Mouse (Mus musculus): ENCODE data around the gene Dner. TPM values are rescaled to one million over a fixed set of nuclear protein-coding genes. Genes with fewer than 3 reads are reported as not detected.

The Dner gene
- polyA plus RNA-seq, 1 experiment from 2014 or later = 0.36 TPM

GRCm38 (mm10) chr1:84700254-84700653 is 4.2 kb upstream of the Dner start:
- WGBS (ENCODE audit: insufficient replicate concordance) = 87% methylated on average over 6 of the region's 6 CpGs

GRCm38 (mm10) chr1:84697136-84697535 is 1.1 kb upstream of the Dner start:
- 4% methylated on average over 2 of the region's 2 CpGs for WGBS (ENCODE audit: insufficient replicate concordance)
- ATAC-seq (ENCODE audit: low read depth) (no peak), DNase-seq (no peak)
- H3K4me1 ChIP-seq (replicated peaks) = peaks cover 6% of the 10 kb centered on the region
- H3K36me3 ChIP-seq = no peaks in the 10 kb centered on the region
- no peak overlapping the region for H3K4me3 ChIP-seq (replicated peaks)
- H3K9me3 ChIP-seq (replicated peaks) = no peaks in the 10 kb centered on the region
- H3K9ac ChIP-seq = no peak overlapping the region
- H3K27me3 ChIP-seq = peaks cover 36% of the 10 kb centered on the region
- no peak overlapping the region for H3K4me2 ChIP-seq
- no peak overlapping the region for H3K27ac ChIP-seq

More at GRCm38 (mm10) chr1:84700254-84700653, 4.2 kb upstream of the Dner start:
- Histone ChIP-seq H3K9me3 (replicated peaks) (no peaks in the 10 kb centered on the region), H3K27ac (no peak overlapping the region), H3K4me1 (replicated peaks) (peaks cover 6% of the 10 kb centered on the region), H3K9ac (no peak overlapping the region), H3K4me3 (replicated peaks) (no peak overlapping the region), H3K36me3 (no peaks in the 10 kb centered on the region), H3K4me2 (no peak overlapping the region), H3K27me3 (peaks cover 17% of the 10 kb centered on the region)
- DNase-seq (no peak), ATAC-seq (ENCODE audit: low read depth) (no peak)

- no peak for DNase-seq
- no peaks in the 10 kb centered on the region for H3K36me3 ChIP-seq
- no peak for ATAC-seq (ENCODE audit: low read depth)
- WGBS (ENCODE audit: insufficient replicate concordance) = 12% methylated on average over 26 of the region's 26 CpGs
- H3K9ac ChIP-seq = no peak overlapping the region
- H3K27me3 ChIP-seq = peaks cover 38% of the 10 kb centered on the region
- peak overlapping the region; percentile 43 for H3K4me3 ChIP-seq (replicated peaks)
- peak overlapping the region; percentile 59 for H3K4me2 ChIP-seq
- H3K4me1 ChIP-seq (replicated peaks) = peaks cover 6% of the 10 kb centered on the region
- no peak overlapping the region for H3K27ac ChIP-seq
- no peaks in the 10 kb centered on the region for H3K9me3 ChIP-seq (replicated peaks)
Measured at GRCm38 (mm10) chr1:84694688-84695474, 1.1 kb downstream of the Dner start.

GRCm38 (mm10) chr1:84677910-84678309 is 18.1 kb downstream of the Dner start:
- 50% methylated on average over 4 of the region's 4 CpGs for WGBS (ENCODE audit: insufficient replicate concordance)
- DNase-seq (no peak), ATAC-seq (ENCODE audit: low read depth) (no peak)
- no peaks in the 10 kb centered on the region for H3K36me3 ChIP-seq
- no peaks in the 10 kb centered on the region for H3K9me3 ChIP-seq (replicated peaks)
- no peaks in the 10 kb centered on the region for H3K4me1 ChIP-seq (replicated peaks)
- H3K4me3 ChIP-seq (replicated peaks) = no peak overlapping the region
- H3K4me2 ChIP-seq = no peak overlapping the region
- H3K9ac ChIP-seq = no peak overlapping the region
- no peak overlapping the region for H3K27ac ChIP-seq
- H3K27me3 ChIP-seq = no peaks in the 10 kb centered on the region

- Histone ChIP-seq H3K27ac (no peak overlapping the region), H3K27me3 (no peaks in the 10 kb centered on the region), H3K9ac (no peak overlapping the region), H3K9me3 (replicated peaks) (no peaks in the 10 kb centered on the region), H3K4me1 (replicated peaks) (no peaks in the 10 kb centered on the region), H3K4me3 (replicated peaks) (no peak overlapping the region), H3K36me3 (no peaks in the 10 kb centered on the region), H3K4me2 (no peak overlapping the region)
- 65% methylated on average over 7 of the region's 7 CpGs for WGBS (ENCODE audit: insufficient replicate concordance)
- ATAC-seq (ENCODE audit: low read depth) (no peak), DNase-seq (no peak)
Measured at GRCm38 (mm10) chr1:84668100-84668846, 27.7 kb downstream of the Dner start.

- DNase-seq = no peak
- H3K4me2 ChIP-seq = no peak overlapping the region
- no peaks in the 10 kb centered on the region for H3K27me3 ChIP-seq
- no peak overlapping the region for H3K9ac ChIP-seq
- whole genome bisulfite sequencing (ENCODE audit: insufficient replicate concordance) = 67% methylated on average over 4 of the region's 4 CpGs
- H3K4me1 ChIP-seq (replicated peaks) = no peaks in the 10 kb centered on the region
- ATAC-seq (ENCODE audit: low read depth) = no peak
- no peaks in the 10 kb centered on the region for H3K36me3 ChIP-seq
- H3K27ac ChIP-seq = no peak overlapping the region
- no peak overlapping the region for H3K4me3 ChIP-seq (replicated peaks)
- no peaks in the 10 kb centered on the region for H3K9me3 ChIP-seq (replicated peaks)
Measured at GRCm38 (mm10) chr1:84667660-84668059, 28.4 kb downstream of the Dner start.

GRCm38 (mm10) chr1:84664377-84665118 is 31.5 kb downstream of the Dner start:
- Histone ChIP-seq H3K27me3 (no peaks in the 10 kb centered on the region), H3K9me3 (replicated peaks) (no peaks in the 10 kb centered on the region), H3K4me1 (replicated peaks) (no peaks in the 10 kb centered on the region), H3K4me3 (replicated peaks) (no peak overlapping the region), H3K27ac (no peak overlapping the region), H3K4me2 (no peak overlapping the region), H3K9ac (no peak overlapping the region), H3K36me3 (no peaks in the 10 kb centered on the region)
- DNase-seq (no peak), ATAC-seq (ENCODE audit: low read depth) (no peak)
- 45% methylated on average over 4 of the region's 4 CpGs for WGBS (ENCODE audit: insufficient replicate concordance)

- no peak for DNase-seq
- 67% methylated on average over 2 of the region's 2 CpGs for WGBS (ENCODE audit: insufficient replicate concordance)
- no peaks in the 10 kb centered on the region for H3K9me3 ChIP-seq (replicated peaks)
- no peaks in the 10 kb centered on the region for H3K36me3 ChIP-seq
- H3K27me3 ChIP-seq = no peaks in the 10 kb centered on the region
- no peak for ATAC-seq (ENCODE audit: low read depth)
- H3K4me3 ChIP-seq (replicated peaks) = no peak overlapping the region
- H3K9ac ChIP-seq = no peak overlapping the region
- no peak overlapping the region for H3K4me2 ChIP-seq
- H3K4me1 ChIP-seq (replicated peaks) = no peaks in the 10 kb centered on the region
- H3K27ac ChIP-seq = no peak overlapping the region
Measured at GRCm38 (mm10) chr1:84646781-84647180, 49.2 kb downstream of the Dner start.

- Histone ChIP-seq H3K4me2 (no peak overlapping the region), H3K4me3 (replicated peaks) (no peak overlapping the region), H3K36me3 (no peaks in the 10 kb centered on the region), H3K9me3 (replicated peaks) (no peaks in the 10 kb centered on the region), H3K27ac (no peak overlapping the region), H3K9ac (no peak overlapping the region), H3K4me1 (replicated peaks) (no peaks in the 10 kb centered on the region), H3K27me3 (no peaks in the 10 kb centered on the region)
- DNase-seq = no peak
- 55% methylated on average over 4 of the region's 4 CpGs for WGBS (ENCODE audit: insufficient replicate concordance)
- ATAC-seq (ENCODE audit: low read depth) = no peak
Measured at GRCm38 (mm10) chr1:84640463-84640862, 55.6 kb downstream of the Dner start.

- no peak overlapping the region for H3K4me2 ChIP-seq
- H3K9ac ChIP-seq = no peak overlapping the region
- no peak overlapping the region for H3K4me3 ChIP-seq (replicated peaks)
- no peak overlapping the region for H3K27ac ChIP-seq
- H3K9me3 ChIP-seq (replicated peaks) = no peaks in the 10 kb centered on the region
- no peaks in the 10 kb centered on the region for H3K27me3 ChIP-seq
- DNase-seq (no peak), ATAC-seq (ENCODE audit: low read depth) (no peak)
- no peaks in the 10 kb centered on the region for H3K4me1 ChIP-seq (replicated peaks)
- H3K36me3 ChIP-seq = no peaks in the 10 kb centered on the region
- WGBS (ENCODE audit: insufficient replicate concordance) = 46% methylated on average over 6 of the region's 6 CpGs
Measured at GRCm38 (mm10) chr1:84636890-84637289, 59.1 kb downstream of the Dner start.

GRCm38 (mm10) chr1:84628244-84628643 is 67.8 kb downstream of the Dner start:
- 55% methylated on average over 6 of the region's 6 CpGs for WGBS (ENCODE audit: insufficient replicate concordance)
- H3K4me3 ChIP-seq (replicated peaks) = no peak overlapping the region
- no peak overlapping the region for H3K9ac ChIP-seq
- no peaks in the 10 kb centered on the region for H3K36me3 ChIP-seq
- no peaks in the 10 kb centered on the region for H3K4me1 ChIP-seq (replicated peaks)
- DNase-seq (no peak), ATAC-seq (ENCODE audit: low read depth) (no peak)
- H3K27me3 ChIP-seq = no peaks in the 10 kb centered on the region
- H3K27ac ChIP-seq = no peak overlapping the region
- no peak overlapping the region for H3K4me2 ChIP-seq
- H3K9me3 ChIP-seq (replicated peaks) = no peaks in the 10 kb centered on the region

All from liver, embryonic 13.5 days (tissue).